Comparison of ENCODE assay signal across 33 mouse cellular contexts in the genomic region with DNA sequence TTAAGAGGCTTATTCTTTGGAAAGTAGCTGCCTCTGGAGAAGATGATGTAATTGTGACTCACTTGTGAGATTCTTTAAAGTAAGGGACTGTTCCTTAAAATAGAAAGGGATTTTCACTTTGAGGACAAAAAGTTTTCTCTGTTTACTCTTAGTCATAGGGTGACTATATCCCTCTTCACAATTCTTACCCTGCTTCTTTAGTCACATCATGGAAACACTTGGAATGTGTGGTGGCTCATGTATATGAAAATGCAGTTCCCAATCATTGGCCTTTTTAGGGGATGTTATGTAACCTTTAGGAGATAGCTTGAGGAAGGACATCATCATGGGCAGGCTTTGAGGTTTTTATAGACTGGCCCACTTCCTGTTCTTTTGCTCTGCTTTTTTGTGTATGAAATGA. TPM values are rescaled to one million over a fixed set of nuclear protein-coding genes. Genes with fewer than 3 reads are reported as not detected.
A peak's percentile ranks its signal among the peaks of the same experiment; 100 is the strongest.
DNase-seq lines count a peak whose midpoint lies in the region; ATAC-seq and TF ChIP-seq lines count a peak whose summit lies in the region.
"Had no signal": no experiment of that assay in that cellular context is flagged by ENCODE, and none has a peak within 500 bp of the region (broad histone marks: within the 10 kb centered on the region; RNA-seq: fewer than 3 reads in every experiment).

No protein-coding gene starts in this region.

- H3K4me3 ChIP-seq in cortical plate, adult 2 months (ENCODE audit: insufficient read depth, low read length) = no peak overlapping the region
- no peak overlapping the region for H3K4me3 ChIP-seq in myocyte
- H3K4me3 ChIP-seq in intestine, postnatal 0 days (ENCODE audit: low read depth, low read length) = no peak overlapping the region
- H3K4me3 ChIP-seq: embryonic facial prominence, embryonic 12.5 days; erythroblast, embryonic 14.5 days; forebrain, embryonic 15.5 days; heart, embryonic 12.5 days; hindbrain, embryonic 12.5 days; limb, embryonic 10.5 days; liver, embryonic 15.5 days; lung, embryonic 15.5 days had no signal

- ATAC-seq in intestine, postnatal 0 days = no peak
- ATAC-seq: activated CD4-positive, CD25-positive, alpha-beta regulatory T cell, adult 4 months; CD4-positive, CD25-positive, alpha-beta regulatory T cell, adult 4 months; forebrain, embryonic 15.5 days had no signal

- intact Hi-C loops in left cerebral cortex, postnatal 25 days (cut with DNase I) = loop anchor here (5.0 kb wide), 1 partner anchor 102 kb away; no protein-coding TSS in a partner anchor

- TF ChIP-seq POLR2A in cortical plate, adult 2 months (IDR thresholded peaks at IDR 0.05; ENCODE audit: extremely low read depth, insufficient read depth, low read length) = no peak
- no peak for TF ChIP-seq POLR2A in myocyte (IDR thresholded peaks at IDR 0.05; ENCODE audit: insufficient read length, low read depth)

- H3K27me3 ChIP-seq in myocyte (ENCODE audit: control insufficient read depth, insufficient read depth, insufficient read length) = no peaks in the 10 kb centered on the region
- H3K27me3 ChIP-seq in intestine, postnatal 0 days (replicated peaks; ENCODE audit: control insufficient read depth, insufficient read depth, low read length) = no peaks in the 10 kb centered on the region
- H3K27me3 ChIP-seq: embryonic facial prominence, embryonic 12.5 days; forebrain, embryonic 15.5 days; heart, embryonic 12.5 days; hindbrain, embryonic 12.5 days; liver, embryonic 15.5 days; lung, embryonic 15.5 days had no signal

- DNase-seq in left cerebral cortex, postnatal 25 days (ENCODE audit: low spot score in 2 of 2) = peak; percentile 2 to 66
- DNase-seq in left cerebral cortex, adult 8-10 months (ENCODE audit: low spot score in 2 of 2) = no peak
- peak; percentile 45 for DNase-seq in Muller cell, postnatal 12 days (ENCODE audit: inconsistent ontology term)
- no peak for DNase-seq in layer of hippocampus, postnatal 10 days (ENCODE audit: low spot score in 2 of 2)
- DNase-seq in adrenal gland, postnatal 4 days (ENCODE audit: low spot score in 2 of 2) = no peak
- DNase-seq: adrenal gland, postnatal 10 days; cerebellum, adult 11-12 months; cerebellum, postnatal 10 days; gastrocnemius, postnatal 14 days; heart, adult 18-20 months; heart, postnatal 14 days; kidney, adult 11 months; layer of hippocampus, adult 9-11 months; liver; lung, postnatal 4 days; right cerebral cortex, postnatal 14 days; spleen, adult 18-20 months; thymus, postnatal 14 days had no signal

- no peak for TF ChIP-seq CTCF in cortical plate, adult 2 months (IDR thresholded peaks at IDR 0.05; ENCODE audit: extremely low read depth, insufficient read depth, low read length)
- no peak for TF ChIP-seq CTCF in intestine, postnatal 0 days (IDR thresholded peaks at IDR 0.05; ENCODE audit: low read depth)

- H3K4me1 ChIP-seq in cortical plate, adult 2 months (ENCODE audit: control insufficient read depth, insufficient read depth, low read length) = no peaks in the 10 kb centered on the region; the same call in 1 of the 2 replicates
- H3K4me1 ChIP-seq in intestine, postnatal 0 days (replicated peaks; ENCODE audit: control insufficient read depth, insufficient read depth, low read length) = no peaks in the 10 kb centered on the region
- H3K4me1 ChIP-seq: embryonic facial prominence, embryonic 12.5 days; forebrain, embryonic 15.5 days; heart, embryonic 12.5 days; hindbrain, embryonic 12.5 days; limb, embryonic 10.5 days; liver, embryonic 15.5 days; lung, embryonic 15.5 days had no signal

- peak overlapping the region; percentile 46 for H3K4me2 ChIP-seq in myocyte (ENCODE audit: low read depth)
- no peak overlapping the region for H3K4me2 ChIP-seq in intestine, postnatal 0 days (replicated peaks; ENCODE audit: low read depth)
- H3K4me2 ChIP-seq: embryonic facial prominence, embryonic 12.5 days; forebrain, embryonic 15.5 days; heart, embryonic 12.5 days; hindbrain, embryonic 12.5 days; liver, embryonic 15.5 days; lung, embryonic 15.5 days; midbrain, embryonic 11.5 days had no signal

- H3K9me3 ChIP-seq in intestine, postnatal 0 days (ENCODE audit: control insufficient read depth) = no peaks in the 10 kb centered on the region
- H3K9me3 ChIP-seq: embryonic facial prominence, embryonic 12.5 days; forebrain, embryonic 15.5 days; hindbrain, embryonic 12.5 days; limb, embryonic 10.5 days; liver, embryonic 15.5 days; lung, embryonic 15.5 days had no signal

- peak overlapping the region; percentile 71; the same call in 1 of the 2 replicates for H3K27ac ChIP-seq in cortical plate, adult 2 months (ENCODE audit: insufficient read depth, low read length)
- H3K27ac ChIP-seq in intestine, postnatal 0 days (ENCODE audit: low read depth, low read length) = no peak overlapping the region
- H3K27ac ChIP-seq: embryonic facial prominence, embryonic 12.5 days; forebrain, embryonic 15.5 days; hindbrain, embryonic 12.5 days; limb, embryonic 10.5 days; liver, embryonic 15.5 days; lung, embryonic 15.5 days had no signal

- H3K79me2 ChIP-seq in myocyte (ENCODE audit: control insufficient read depth, insufficient read depth) = no peaks in the 10 kb centered on the region

- no peak overlapping the region for H3K9ac ChIP-seq in intestine, postnatal 0 days (ENCODE audit: low read depth, low read length)
- H3K9ac ChIP-seq: embryonic facial prominence, embryonic 12.5 days; forebrain, embryonic 15.5 days; heart, embryonic 12.5 days; hindbrain, embryonic 12.5 days; liver, embryonic 15.5 days; lung, embryonic 15.5 days had no signal

- no peak overlapping the region for H3ac ChIP-seq in myocyte (ENCODE audit: control insufficient read depth, insufficient read length)

- H3K36me3 ChIP-seq in myocyte (ENCODE audit: control insufficient read depth, insufficient read depth) = no peaks in the 10 kb centered on the region
- H3K36me3 ChIP-seq in intestine, postnatal 0 days (ENCODE audit: control insufficient read depth, insufficient read depth) = no peaks in the 10 kb centered on the region
- H3K36me3 ChIP-seq: embryonic facial prominence, embryonic 12.5 days; forebrain, embryonic 15.5 days; heart, embryonic 12.5 days; hindbrain, embryonic 12.5 days; limb, embryonic 10.5 days; liver, embryonic 15.5 days; lung, embryonic 15.5 days had no signal

TF ChIP-seq in myocyte, 11 proteins besides CTCF, POLR2A, EP300 and RAD21:
- TF ChIP-seq USF1 (IDR thresholded peaks at IDR 0.05; ENCODE audit: low read depth) = no peak
- no peak for TF ChIP-seq MYOG (IDR thresholded peaks at IDR 0.05; ENCODE audit: control insufficient read depth in 1 of 3, insufficient read depth in 1 of 3, insufficient read length in 2 of 3, low read depth in 2 of 3)
- TF ChIP-seq CEBPB (IDR thresholded peaks at IDR 0.05; ENCODE audit: insufficient read depth, poor library complexity, severe bottlenecking) = 0 out of 2 replicates have a peak, but pooled peaks have one; percentile 3
- no peak for TF ChIP-seq TCF3 (IDR thresholded peaks at IDR 0.05; ENCODE audit: insufficient read length, low read depth)

RNA-seq across cellular contexts. Expression of a gene that starts 46.0 kb away (rescaled TPM):
- total RNA-seq in left cerebral cortex, postnatal 25 days (2021) = 100 to 1,000 TPM; 144 to 161 TPM
- 100 to 1,000 TPM; 154 to 182 (median 170) TPM for total RNA-seq in left cerebral cortex, adult 8-10 months (2022)
- 165 and 174 TPM in 2 replicates for polyA plus RNA-seq in cortical plate, adult 2 months (2012; rRNA removed)
- 37.7 TPM for polyA plus RNA-seq in myocyte (2012; fragmentation: generic; extraction: Trizol)
- polyA plus RNA-seq in intestine, postnatal 0 days (2015; fragmentation: Nextera tagmentation; extraction: Ambion mirVana) = 52.3 and 53.0 TPM in 2 replicates
- total RNA-seq in layer of hippocampus, postnatal 10 days (2021) = 100 to 1,000 TPM; 168 to 171 TPM
- total RNA-seq in adrenal gland, postnatal 4 days (2021) = 10 to 100 TPM; 69.0 to 77.5 TPM
- total RNA-seq: neutrophil, adult 5-6 weeks had no signal
- polyA plus RNA-seq: erythroblast, embryonic 14.5 days had no signal

Comparison
In these comparisons a context has a peak if more than half of its experiments do, and no peak if none do; other contexts are left out.
1. DNase-seq: peak in left cerebral cortex, postnatal 25 days (2 of 2) and Muller cell, postnatal 12 days (single experiment); none in left cerebral cortex, adult 8-10 months (0 of 2), layer of hippocampus, postnatal 10 days (0 of 2) and adrenal gland, postnatal 4 days (0 of 2).